Mouse (Mus musculus) Patski (cell line): ENCODE data around the gene Brip1. TPM values are rescaled to one million over a fixed set of nuclear protein-coding genes. Genes with fewer than 3 reads are reported as not detected.

Experiments
- ATAC-seq: fragments of 100-300 bp; one replicate; pipeline ENCODE4 v1.8.0; 2021
- CTCF ChIA-PET: fragments of 350-600 bp; sonication (Branson Sonifier 250); formaldehyde crosslinking; loops from one replicate; lab custom pipeline; 2022; ENCODE audit warnings: inconsistent platforms; lab: Charles Lee
- POLR2A ChIA-PET: fragments of 350-600 bp; sonication (Branson Sonifier 250); formaldehyde crosslinking; loops from one replicate; lab custom pipeline; 2022; ENCODE audit warnings: antibody characterized with exemption, inconsistent platforms; lab: Charles Lee
- DNase-seq: peaks from one replicate; pipeline ENCODE4 v3.0.0-alpha.2; 2011; ENCODE audit warnings: low read depth, low spot score
- H3K27me3 ChIP-seq: fragments of 371-371 bp; one replicate; pipeline ENCODE4 v1.5.1; 2021
- CTCF ChIP-seq: fragments of 100-300 bp; IDR thresholded peaks from one replicate; pipeline ENCODE4 v1.5.1; 2021
- in situ Hi-C: fragments of 300-500 bp; cut with MboI; formaldehyde crosslinking; loops from 3 replicates; pipeline ENCODE4 v1.11.1; 2018; ENCODE audit warnings: low pct_unique_long_range_greater_than_20kb, mixed read lengths
- polyA plus RNA-seq: library from polyadenylated mRNA; unstranded; gene quantifications from one replicate; pipeline ENCODE4 v1.2.3, GENCODE M21; 2021

Gene Brip1
- polyA plus RNA-seq, 1 experiment from 2014 or later: 4.4 TPM

- in situ Hi-C loops: no loop called here
- POLR2A ChIA-PET: interaction anchor here (0.6 to 0.7 kb wide), 2 partner anchors 729 to 1022 kb away, joined by 3 read pairs; no protein-coding TSS in a partner anchor
Observed at GRCm38 (mm10) chr11:86117078-86117869, 83.7 kb downstream of the Brip1 start.

GRCm38 (mm10) chr11:86115955-86116354 is 85.0 kb downstream of the Brip1 start:
- ChIA-PET POLR2A (no interaction called here), CTCF (interaction anchor here (1.2 to 1.3 kb wide), 2 partner anchors 15 to 37 kb away, joined by 3 read pairs; no protein-coding TSS in a partner anchor)
- DNase-seq (no peak), ATAC-seq (no peak)
- TF ChIP-seq CTCF: no peak
- in situ Hi-C loops: no loop called here
- no peaks in the 10 kb centered on the region for H3K27me3 ChIP-seq

More at GRCm38 (mm10) chr11:86117078-86117869, 83.7 kb downstream of the Brip1 start:
- CTCF ChIA-PET: interaction anchor here (1.2 to 1.5 kb wide), 3 partner anchors 14 to 36 kb away, joined by 3 read pairs; no protein-coding TSS in a partner anchor
- no peak for TF ChIP-seq CTCF
- ATAC-seq: no peak
- H3K27me3 ChIP-seq: no peaks in the 10 kb centered on the region
- no peak for DNase-seq

GRCm38 (mm10) chr11:86107276-86107675 is 93.7 kb downstream of the Brip1 start:
- DNase-seq: no peak
- POLR2A ChIA-PET: no interaction called here
- no peaks in the 10 kb centered on the region for H3K27me3 ChIP-seq
- in situ Hi-C loops: no loop called here
- CTCF ChIA-PET: interaction anchor here (1.3 kb wide), 1 partner anchor 9 kb away, joined by 3 read pairs; no protein-coding TSS in a partner anchor
- no peak for ATAC-seq
- no peak for TF ChIP-seq CTCF

- ChIA-PET CTCF (interaction anchor here (1.0 kb wide), 1 partner anchor 9 kb away, joined by 3 read pairs; no protein-coding TSS in a partner anchor), POLR2A (no interaction called here)
- TF ChIP-seq CTCF: no peak
- ATAC-seq: no peak
- in situ Hi-C loops: no loop called here
- H3K27me3 ChIP-seq: no peaks in the 10 kb centered on the region
- DNase-seq: no peak
Observed at GRCm38 (mm10) chr11:86106596-86106995, 94.4 kb downstream of the Brip1 start.

- no peak for DNase-seq
- TF ChIP-seq CTCF: no peak
- POLR2A ChIA-PET: no interaction called here
- no peaks in the 10 kb centered on the region for H3K27me3 ChIP-seq
- CTCF ChIA-PET: no interaction called here
- in situ Hi-C loops: no loop called here
- ATAC-seq: no peak
Observed at GRCm38 (mm10) chr11:86101191-86101590, 99.8 kb downstream of the Brip1 start.

GRCm38 (mm10) chr11:86099341-86099740 is 101.7 kb downstream of the Brip1 start:
- no peaks in the 10 kb centered on the region for H3K27me3 ChIP-seq
- DNase-seq: no peak
- ChIA-PET CTCF (no interaction called here), POLR2A (no interaction called here)
- ATAC-seq: no peak
- TF ChIP-seq CTCF: no peak
- in situ Hi-C loops: no loop called here

GRCm38 (mm10) chr11:86088815-86089214 is 112.2 kb downstream of the Brip1 start:
- DNase-seq (no peak), ATAC-seq (no peak)
- in situ Hi-C loops: no loop called here
- CTCF ChIA-PET: no interaction called here
- POLR2A ChIA-PET: no interaction called here
- no peaks in the 10 kb centered on the region for H3K27me3 ChIP-seq
- TF ChIP-seq CTCF: no peak

- no peak for DNase-seq
- no peaks in the 10 kb centered on the region for H3K27me3 ChIP-seq
- no peak for TF ChIP-seq CTCF
- in situ Hi-C loops: no loop called here
- no peak for ATAC-seq
- ChIA-PET POLR2A (no interaction called here), CTCF (interaction anchor here (1.2 to 1.4 kb wide), 2 partner anchors 8 to 204 kb away, joined by 3 read pairs; no protein-coding TSS in a partner anchor)
Observed at GRCm38 (mm10) chr11:86084522-86084921, 116.5 kb downstream of the Brip1 start.

GRCm38 (mm10) chr11:86078025-86078424 is 123.0 kb downstream of the Brip1 start:
- in situ Hi-C loops: no loop called here
- POLR2A ChIA-PET: no interaction called here

GRCm38 (mm10) chr11:86076966-86077365 is 124.0 kb downstream of the Brip1 start:
- POLR2A ChIA-PET: interaction anchor here (1.5 kb wide), 1 partner anchor 9 kb away, joined by 4 read pairs; no protein-coding TSS in a partner anchor
- ATAC-seq: no peak
- CTCF ChIA-PET: interaction anchor here (1.1 to 2.3 kb wide), 2 partner anchors 10 to 34 kb away, joined by 3 to 5 read pairs; no protein-coding TSS in a partner anchor
- in situ Hi-C loops: no loop called here
- no peak for TF ChIP-seq CTCF
- DNase-seq: no peak
- H3K27me3 ChIP-seq: no peaks in the 10 kb centered on the region

More at GRCm38 (mm10) chr11:86078025-86078424, 123.0 kb downstream of the Brip1 start:
- H3K27me3 ChIP-seq: no peaks in the 10 kb centered on the region
- ATAC-seq: no peak
- no peak for TF ChIP-seq CTCF
- no peak for DNase-seq
- CTCF ChIA-PET: interaction anchor here (1.0 kb wide), 2 partner anchors 9 to 95 kb away, joined by 3 read pairs; no protein-coding TSS in a partner anchor

- ChIA-PET POLR2A (interaction anchor here (1.5 kb wide), 1 partner anchor 9 kb away, joined by 4 read pairs; no protein-coding TSS in a partner anchor), CTCF (interaction anchor here (0.9 to 2.3 kb wide), 3 partner anchors 8 to 34 kb away, joined by 3 to 5 read pairs (median 3); no protein-coding TSS in a partner anchor)
- TF ChIP-seq CTCF: no peak
- no peak for ATAC-seq
- no peak for DNase-seq
- H3K27me3 ChIP-seq: no peaks in the 10 kb centered on the region
- in situ Hi-C loops: no loop called here
Observed at GRCm38 (mm10) chr11:86076403-86076802, 124.6 kb downstream of the Brip1 start.
